Mouse (Mus musculus): ENCODE measurements around the gene Gm13289.
"Not testable (repeated sequence)": the region's sequence is repeated elsewhere in the genome, so short reads cannot be mapped to it uniquely, and the experiment has no call there.

DNA sequence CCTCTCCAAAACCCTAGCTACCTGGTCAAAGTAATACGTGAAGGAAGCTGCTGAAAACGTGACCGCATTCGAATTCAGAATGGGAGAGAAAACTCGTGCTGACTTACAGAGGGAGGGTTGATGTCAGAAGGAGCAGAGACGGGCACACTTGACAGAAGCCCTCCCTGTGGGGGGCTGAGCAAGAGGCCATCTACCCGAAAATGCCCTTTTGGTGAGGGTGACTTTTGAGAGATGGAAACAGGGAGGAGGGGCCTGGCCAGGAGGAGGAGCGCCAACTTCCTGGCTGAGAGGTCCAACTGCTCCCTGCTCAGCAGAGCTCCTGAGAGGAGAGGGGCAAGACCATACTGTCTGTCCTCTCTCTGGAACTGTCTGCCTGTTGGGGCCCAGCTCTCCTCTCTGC is 28.5 kb downstream of the Gm13289 start, which contains the start of gene Gm13288:
- not testable (repeated sequence) for TF ChIP-seq CTCF (conservative IDR thresholded peaks at IDR 0.05 in 1 of 2, IDR thresholded peaks at IDR 0.05 in 1 of 2; ENCODE audit: low read depth in 2 of 2, low read length in 2 of 2); RCOR1 (conservative IDR thresholded peaks at IDR 0.05; ENCODE audit: low read depth, low read length); BHLHE40 (IDR thresholded peaks at IDR 0.05; ENCODE audit: low read depth, low read length); EP300 (IDR thresholded peaks at IDR 0.05; ENCODE audit: low read length); SIN3A (IDR thresholded peaks at IDR 0.05; ENCODE audit: low read length); HCFC1 (IDR thresholded peaks at IDR 0.05; ENCODE audit: low read depth, low read length); POLR2A (IDR thresholded peaks at IDR 0.05; ENCODE audit: low read depth, low read length); MEF2A (IDR thresholded peaks at IDR 0.05; ENCODE audit: borderline replicate concordance, low read depth, low read length); MAX (IDR thresholded peaks at IDR 0.05; ENCODE audit: low read length); UBTF (IDR thresholded peaks at IDR 0.05; ENCODE audit: low read depth, low read length)
